In the genomic region with DNA sequence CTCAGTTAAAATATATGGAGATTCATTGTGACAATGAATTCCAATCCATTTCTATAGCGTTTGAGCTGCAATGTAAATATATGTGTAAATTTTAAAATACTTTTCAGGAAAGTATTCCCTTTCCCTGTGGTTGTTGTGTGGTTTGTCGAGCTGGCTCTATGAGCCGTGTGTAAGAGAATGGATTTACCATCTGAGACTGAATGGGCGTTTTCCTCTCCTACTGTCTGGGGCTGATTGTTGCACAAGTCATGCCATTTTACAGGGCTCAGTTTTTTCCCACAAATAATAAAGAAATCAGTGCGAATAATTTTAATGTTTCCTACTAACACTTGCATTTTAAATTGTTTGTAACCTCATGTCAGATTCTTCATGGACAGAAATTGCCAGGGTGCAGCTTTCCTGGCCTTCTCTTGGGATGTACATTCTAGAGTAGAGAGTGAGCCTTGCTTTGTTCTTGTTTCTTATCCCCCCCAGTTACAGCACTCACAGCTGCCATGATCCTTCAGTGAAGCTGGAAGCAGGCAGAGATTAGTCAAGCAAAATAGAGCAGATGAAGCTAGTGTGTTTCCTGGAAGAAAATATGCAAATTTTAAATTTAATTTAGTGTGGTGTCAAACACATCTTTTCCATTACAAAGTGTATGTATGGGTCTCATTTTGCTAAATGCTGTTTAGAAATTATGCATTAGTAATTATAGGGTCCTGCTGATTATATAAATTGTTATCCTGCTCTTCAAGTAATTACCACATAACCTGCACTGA, we compare ENCODE assay signal across 22 mouse cellular contexts.
DNase-seq lines count a peak whose midpoint lies in the region; ATAC-seq lines count a peak whose summit lies in the region.
"Had no signal": no experiment of that assay in that cellular context is flagged by ENCODE, and none has a peak within 500 bp of the region (broad histone marks: within the 10 kb centered on the region; RNA-seq: fewer than 3 reads in every experiment).

No protein-coding gene starts in this region.

- H3K9me3 ChIP-seq in hindbrain, embryonic 12.5 days (replicated peaks) = no peaks in the 10 kb centered on the region
- no peaks in the 10 kb centered on the region for H3K9me3 ChIP-seq in hindbrain, embryonic 14.5 days (ENCODE audit: control insufficient read depth, low read length)
- no peaks in the 10 kb centered on the region for H3K9me3 ChIP-seq in neural tube, embryonic 13.5 days
- H3K9me3 ChIP-seq in forebrain, embryonic 14.5 days (replicated peaks; ENCODE audit: control insufficient read depth, low read length) = no peaks in the 10 kb centered on the region
- H3K9me3 ChIP-seq: embryonic facial prominence, embryonic 15.5 days; heart, embryonic 12.5 days; hindbrain, embryonic 10.5 days had no signal

- H3K27ac ChIP-seq in hindbrain, embryonic 12.5 days = no peak overlapping the region
- no peak overlapping the region for H3K27ac ChIP-seq in hindbrain, embryonic 14.5 days
- H3K27ac ChIP-seq in neural tube, embryonic 13.5 days (replicated peaks) = peak overlapping the region; percentile 6; the same call in 1 of the 2 replicates
- peak overlapping the region; percentile 77 for H3K27ac ChIP-seq in forebrain, embryonic 14.5 days (ENCODE audit: low read depth, low read length)
- H3K27ac ChIP-seq: embryonic facial prominence, embryonic 15.5 days; gastrocnemius, adult 2 months; hindbrain, embryonic 10.5 days had no signal

- intact Hi-C loops in left cerebral cortex, postnatal 14 days (cut with DNase I) = no loop called here

- no peak overlapping the region for H3K4me2 ChIP-seq in hindbrain, embryonic 12.5 days (replicated peaks)
- no peak overlapping the region for H3K4me2 ChIP-seq in hindbrain, embryonic 14.5 days (replicated peaks)
- no peak overlapping the region for H3K4me2 ChIP-seq in neural tube, embryonic 13.5 days
- H3K4me2 ChIP-seq in forebrain, embryonic 14.5 days (ENCODE audit: low read length) = no peak overlapping the region
- H3K4me2 ChIP-seq: embryonic facial prominence, embryonic 15.5 days; heart, embryonic 12.5 days had no signal

- H3K4me1 ChIP-seq in hindbrain, embryonic 12.5 days = no peaks in the 10 kb centered on the region
- no peaks in the 10 kb centered on the region for H3K4me1 ChIP-seq in hindbrain, embryonic 14.5 days (replicated peaks; ENCODE audit: control insufficient read depth, insufficient read depth, low read length)
- no peaks in the 10 kb centered on the region for H3K4me1 ChIP-seq in neural tube, embryonic 13.5 days (replicated peaks)
- H3K4me1 ChIP-seq in forebrain, embryonic 14.5 days (ENCODE audit: control insufficient read depth, insufficient read depth, low read length) = no peaks in the 10 kb centered on the region
- H3K4me1 ChIP-seq: embryonic facial prominence, embryonic 15.5 days; heart, embryonic 12.5 days; hindbrain, embryonic 10.5 days had no signal

- peak; percentile 35; the same call in 1 of the 2 replicates for ATAC-seq in hindbrain, embryonic 12.5 days (ENCODE audit: low FRiP score)
- no peak for ATAC-seq in hindbrain, embryonic 14.5 days (ENCODE audit: low FRiP score)
- no peak for ATAC-seq in neural tube, embryonic 13.5 days (ENCODE audit: low read depth)
- ATAC-seq in forebrain, embryonic 14.5 days = peak; percentile 93
- ATAC-seq: hindbrain, embryonic 16.5 days; inflammation-experienced regulatory T-cells, adult 6 months had no signal

- H3K9ac ChIP-seq in hindbrain, embryonic 12.5 days = no peak overlapping the region
- H3K9ac ChIP-seq in hindbrain, embryonic 14.5 days = no peak overlapping the region
- no peak overlapping the region for H3K9ac ChIP-seq in neural tube, embryonic 13.5 days
- H3K9ac ChIP-seq in forebrain, embryonic 14.5 days (ENCODE audit: low read length) = no peak overlapping the region
- H3K9ac ChIP-seq: embryonic facial prominence, embryonic 15.5 days; heart, embryonic 12.5 days had no signal

- WGBS in hindbrain, embryonic 12.5 days = 79% methylated on average over 5 of the region's 5 CpGs
- WGBS in hindbrain, embryonic 14.5 days = 78% methylated on average over 5 of the region's 5 CpGs
- WGBS in neural tube, embryonic 13.5 days = 82% methylated on average over 5 of the region's 5 CpGs
- WGBS in forebrain, embryonic 14.5 days = 63% methylated on average over 5 of the region's 5 CpGs

- DNase-seq in hindbrain, embryonic 14.5 days (ENCODE audit: low spot score) = no peak
- DNase-seq in neural tube, embryonic 10.5 days (ENCODE audit: extremely low spot score, low spot score) = no peak
- peak; percentile 88 for DNase-seq in forebrain, embryonic 14.5 days (ENCODE audit: low spot score)
- no peak for DNase-seq in left cerebral cortex, postnatal 14 days (ENCODE audit: low spot score in 2 of 2)
- DNase-seq in MN1 (ENCODE audit: low spot score) = no peak
- DNase-seq: adrenal gland, adult 2 months; adrenal gland, postnatal 36 days; cerebellum, adult 11 months; cerebellum, adult 8-10 months; cerebellum, postnatal 14 days; embryo, embryonic 11 days; gastrocnemius, adult 2 months; gastrocnemius, postnatal 25 days had no signal

- H3K4me3 ChIP-seq in hindbrain, embryonic 12.5 days = no peak overlapping the region
- H3K4me3 ChIP-seq in hindbrain, embryonic 14.5 days (replicated peaks; ENCODE audit: low read length) = no peak overlapping the region
- no peak overlapping the region for H3K4me3 ChIP-seq in neural tube, embryonic 13.5 days
- no peak overlapping the region for H3K4me3 ChIP-seq in forebrain, embryonic 14.5 days (ENCODE audit: low read depth, low read length)
- H3K4me3 ChIP-seq: embryonic facial prominence, embryonic 15.5 days; erythroblast, embryonic 14.5 days; gastrocnemius, adult 2 months; heart, embryonic 12.5 days; hindbrain, embryonic 10.5 days had no signal

- no peaks in the 10 kb centered on the region for H3K27me3 ChIP-seq in hindbrain, embryonic 12.5 days
- no peaks in the 10 kb centered on the region for H3K27me3 ChIP-seq in hindbrain, embryonic 14.5 days (ENCODE audit: control insufficient read depth, insufficient read depth, low read length)
- H3K27me3 ChIP-seq in neural tube, embryonic 13.5 days = no peaks in the 10 kb centered on the region
- H3K27me3 ChIP-seq in forebrain, embryonic 14.5 days (replicated peaks; ENCODE audit: control insufficient read depth, insufficient read depth, low read length) = no peaks in the 10 kb centered on the region
- H3K27me3 ChIP-seq: CH12.LX; embryonic facial prominence, embryonic 15.5 days; heart, embryonic 12.5 days had no signal

- H3K36me3 ChIP-seq in hindbrain, embryonic 12.5 days = no peaks in the 10 kb centered on the region
- no peaks in the 10 kb centered on the region for H3K36me3 ChIP-seq in hindbrain, embryonic 14.5 days (replicated peaks; ENCODE audit: control insufficient read depth, insufficient read depth)
- no peaks in the 10 kb centered on the region for H3K36me3 ChIP-seq in neural tube, embryonic 13.5 days
- no peaks in the 10 kb centered on the region for H3K36me3 ChIP-seq in forebrain, embryonic 14.5 days (ENCODE audit: control insufficient read depth, insufficient read depth, low read length)
- H3K36me3 ChIP-seq: embryonic facial prominence, embryonic 15.5 days; heart, embryonic 12.5 days; hindbrain, embryonic 10.5 days had no signal

Comparison
In these comparisons a context has a peak if more than half of its experiments do, and no peak if none do; other contexts are left out.
1. ATAC-seq: peak in hindbrain, embryonic 12.5 days (single experiment) and forebrain, embryonic 14.5 days (single experiment); none in hindbrain, embryonic 14.5 days (single experiment) and neural tube, embryonic 13.5 days (single experiment).
2. H3K27ac ChIP-seq: peak in neural tube, embryonic 13.5 days (single experiment) and forebrain, embryonic 14.5 days (single experiment); none in hindbrain, embryonic 12.5 days (single experiment) and hindbrain, embryonic 14.5 days (single experiment).